Mouse (Mus musculus): ENCODE measurements around the gene A830018L16Rik.

A830018L16Rik gene

DNA sequence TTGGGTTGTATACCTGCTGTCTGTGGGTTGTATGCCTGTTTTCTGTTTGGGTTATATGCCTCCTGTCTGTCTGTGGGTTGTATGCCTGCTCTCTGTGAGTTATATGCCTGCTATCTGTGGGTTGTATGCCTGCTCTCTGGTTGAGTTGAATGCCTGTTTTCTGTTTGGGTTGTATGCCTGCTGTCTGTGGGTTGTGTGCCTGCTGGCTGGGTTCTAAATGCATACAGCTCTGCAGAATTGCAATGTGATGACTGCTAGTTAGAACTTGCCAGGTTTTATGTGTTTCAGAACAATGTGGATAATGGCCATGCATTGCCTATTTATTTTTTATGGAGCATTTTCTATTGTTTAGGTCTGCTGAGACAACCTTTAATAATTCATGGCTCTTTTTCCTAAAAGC lies 236.2 kb downstream of the A830018L16Rik start:
- no peak for DNase-seq (ENCODE audit: extremely low spot score, low read depth, low spot score)

DNA sequence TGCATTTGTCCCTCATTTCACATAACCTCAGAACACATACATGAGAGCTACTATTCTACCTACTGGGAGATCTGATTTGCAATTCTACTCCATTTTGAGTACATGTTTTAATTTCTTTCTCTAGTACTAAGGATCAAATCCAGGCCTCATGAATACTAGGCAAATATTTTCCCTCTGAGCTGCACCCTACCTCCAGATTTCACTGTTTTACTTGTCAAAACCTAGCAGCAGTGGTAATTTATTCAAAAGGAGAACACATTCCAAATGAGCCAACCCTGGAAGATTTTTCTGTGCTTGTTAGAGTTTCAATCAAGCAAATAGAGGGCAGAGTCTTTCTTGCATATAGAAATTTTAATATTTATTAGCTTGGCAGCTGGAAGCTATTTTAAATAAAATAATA lies 238.9 kb downstream of the A830018L16Rik start:
- no peak for DNase-seq (ENCODE audit: extremely low spot score, low read depth, low spot score)

DNA sequence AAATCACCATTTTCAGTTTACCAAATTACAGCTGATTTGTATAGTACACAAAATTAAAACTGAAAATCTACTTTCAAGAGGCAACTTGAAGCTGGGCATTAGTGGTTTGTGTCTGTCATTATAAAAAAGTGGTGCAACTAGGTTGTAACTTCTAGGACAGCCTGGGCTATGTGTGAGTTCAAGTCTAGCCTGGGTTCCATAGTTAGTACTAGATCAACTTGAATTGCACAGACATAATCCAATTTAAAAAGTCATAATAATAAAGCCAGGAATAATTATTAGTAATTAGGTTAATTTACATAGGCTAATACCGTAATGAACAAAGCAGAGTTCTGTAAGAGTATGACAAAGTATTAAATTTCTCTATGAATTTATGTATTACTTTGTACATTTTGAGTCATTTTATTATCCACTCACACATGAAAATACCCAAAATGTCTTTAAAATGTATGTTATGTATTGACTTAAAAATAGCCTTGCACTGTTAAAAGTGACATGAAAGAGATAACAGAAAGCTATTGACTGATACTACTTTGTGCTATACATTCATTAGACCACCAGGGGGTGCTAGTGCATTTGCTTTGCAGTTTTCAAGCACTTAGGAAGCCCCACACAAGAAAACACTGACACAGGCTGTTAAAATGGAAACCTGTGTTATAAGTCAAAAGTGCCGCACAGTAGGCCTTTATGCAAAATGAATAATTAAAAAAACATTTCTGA lies 243.6 kb downstream of the A830018L16Rik start:
- peak; percentile 76 for DNase-seq (ENCODE audit: extremely low spot score, low read depth, low spot score)

- no peak for DNase-seq (ENCODE audit: extremely low spot score, low read depth, low spot score)
Observed at GRCm38 (mm10) chr1:11658061-11658625, 244.2 kb downstream of the A830018L16Rik start.

DNA sequence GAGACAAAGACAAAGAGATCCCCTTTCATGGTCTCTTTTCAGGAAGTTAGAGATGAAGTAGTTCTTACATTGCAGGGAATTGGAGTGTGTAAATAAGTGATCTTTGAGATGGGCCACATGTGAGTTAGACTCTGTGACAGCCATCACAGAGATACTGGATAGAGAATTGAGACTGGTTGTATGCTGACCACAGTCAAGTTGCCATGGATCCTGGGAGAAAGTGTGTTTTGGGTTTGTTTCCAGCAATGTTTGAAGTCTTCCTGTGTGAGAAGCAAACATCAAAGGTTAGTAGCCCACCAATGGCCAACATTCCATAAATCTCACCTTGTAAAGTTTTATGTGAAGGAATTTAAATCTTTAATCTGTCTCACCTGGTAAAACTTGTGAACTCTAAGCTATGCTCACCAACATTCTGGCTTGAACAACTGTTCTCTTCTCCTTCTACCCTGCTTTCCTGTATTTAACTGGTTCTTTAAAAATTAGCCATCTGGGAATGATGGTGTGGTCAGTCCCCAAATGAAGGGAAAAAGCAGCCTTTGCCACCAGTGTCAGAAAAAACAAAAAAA lies 330.9 kb downstream of the A830018L16Rik start:
- peak; percentile 47 for DNase-seq (ENCODE audit: extremely low spot score, low read depth, low spot score)

GRCm38 (mm10) chr1:11748424-11748823 lies 334.5 kb downstream of the A830018L16Rik start:
- DNase-seq (ENCODE audit: extremely low spot score, low read depth, low spot score), result no peak

DNA sequence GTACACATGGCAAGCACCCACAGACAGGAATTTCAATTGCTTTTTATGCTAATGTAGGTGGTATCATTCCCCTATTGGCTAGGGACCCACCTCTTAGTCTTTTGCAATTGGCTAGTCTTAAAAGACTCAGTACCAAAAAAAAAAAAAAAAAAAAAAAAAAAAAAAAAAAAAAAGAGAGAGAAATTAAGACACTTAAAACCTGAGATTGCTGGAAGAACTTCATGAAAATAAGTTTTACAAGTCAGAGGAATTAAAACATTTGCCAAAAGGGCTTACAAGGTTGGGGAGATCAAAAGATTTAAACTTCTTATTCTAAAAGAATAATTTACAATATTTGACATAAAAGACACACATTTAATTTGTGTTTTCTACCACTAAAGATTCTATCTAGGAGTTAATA lies 336.2 kb downstream of the A830018L16Rik start:
- DNase-seq (ENCODE audit: extremely low spot score, low read depth, low spot score), result no peak

DNA sequence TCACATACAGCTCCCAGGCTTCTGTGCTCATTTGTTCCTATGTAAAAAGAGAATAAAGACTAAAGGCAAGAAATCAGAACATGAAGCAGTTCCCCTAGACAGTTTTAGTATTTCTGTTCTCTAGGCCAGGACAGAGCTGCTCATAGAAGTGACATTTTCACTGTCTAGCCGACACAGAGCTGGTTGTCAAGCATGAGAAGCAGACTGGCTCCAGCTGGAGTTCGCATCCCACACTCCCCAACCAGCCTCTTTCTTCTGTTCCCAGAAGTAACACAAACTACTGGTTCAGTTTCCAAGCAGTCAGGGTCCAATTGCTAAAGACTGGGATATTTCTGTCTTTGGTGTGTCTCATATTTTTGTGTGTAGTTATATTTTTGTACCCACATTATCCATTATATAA lies 336.7 kb downstream of the A830018L16Rik start:
- DNase-seq (ENCODE audit: extremely low spot score, low read depth, low spot score), result no peak

GRCm38 (mm10) chr1:11751996-11752395 lies 338.1 kb downstream of the A830018L16Rik start:
- no peak for DNase-seq (ENCODE audit: extremely low spot score, low read depth, low spot score)

GRCm38 (mm10) chr1:11788264-11788663 lies 374.4 kb downstream of the A830018L16Rik start:
- DNase-seq (ENCODE audit: extremely low spot score, low read depth, low spot score), result no peak

DNA sequence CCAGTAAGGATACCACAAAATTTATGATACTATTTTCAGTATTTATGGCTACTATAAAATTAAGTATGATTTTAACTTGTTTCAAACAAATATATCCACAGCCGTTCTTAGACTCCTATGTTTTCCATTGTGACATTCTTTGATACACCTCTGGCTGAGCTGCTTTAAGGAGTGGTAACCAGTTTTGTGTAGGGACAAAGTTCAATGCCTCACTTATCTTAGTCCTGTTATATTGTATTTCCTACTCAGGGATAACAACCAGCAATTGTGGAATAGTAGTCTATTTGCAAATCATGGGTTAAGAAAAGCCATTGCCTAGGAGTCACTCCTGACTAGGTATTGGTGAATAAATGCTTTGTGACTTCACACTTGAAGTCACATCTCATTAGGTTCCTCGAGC lies 378.9 kb downstream of the A830018L16Rik start:
- no peak for DNase-seq (ENCODE audit: extremely low spot score, low read depth, low spot score)

DNA sequence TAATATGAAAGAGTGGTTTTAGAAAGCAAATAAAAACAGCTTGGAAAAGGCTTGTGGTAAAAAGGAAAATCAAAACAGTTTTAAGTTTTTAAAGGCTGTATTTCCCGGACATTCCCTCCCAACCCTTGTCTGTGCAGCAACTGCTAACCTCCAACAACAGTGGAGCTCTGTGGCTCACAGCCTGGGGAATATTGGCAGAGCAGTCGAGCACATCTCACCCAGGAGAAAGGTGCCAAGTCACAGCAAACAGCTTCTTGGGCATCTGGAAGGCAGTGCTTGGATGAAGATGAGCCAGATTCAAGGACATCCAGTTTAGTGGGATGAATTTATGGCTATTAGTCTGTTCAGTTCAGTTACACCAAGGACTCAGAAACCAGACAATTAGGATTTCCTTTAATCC lies 381.8 kb downstream of the A830018L16Rik start:
- DNase-seq (ENCODE audit: extremely low spot score, low read depth, low spot score), result no peak

- DNase-seq (ENCODE audit: extremely low spot score, low read depth, low spot score), result no peak
Observed at GRCm38 (mm10) chr1:11872847-11873246, 458.9 kb downstream of the A830018L16Rik start.

- no peak for DNase-seq (ENCODE audit: extremely low spot score, low read depth, low spot score)
Observed at GRCm38 (mm10) chr1:11873573-11873972, 459.7 kb downstream of the A830018L16Rik start.

GRCm38 (mm10) chr1:11881706-11882105 lies 467.8 kb downstream of the A830018L16Rik start:
- DNase-seq (ENCODE audit: extremely low spot score, low read depth, low spot score), result no peak

DNA sequence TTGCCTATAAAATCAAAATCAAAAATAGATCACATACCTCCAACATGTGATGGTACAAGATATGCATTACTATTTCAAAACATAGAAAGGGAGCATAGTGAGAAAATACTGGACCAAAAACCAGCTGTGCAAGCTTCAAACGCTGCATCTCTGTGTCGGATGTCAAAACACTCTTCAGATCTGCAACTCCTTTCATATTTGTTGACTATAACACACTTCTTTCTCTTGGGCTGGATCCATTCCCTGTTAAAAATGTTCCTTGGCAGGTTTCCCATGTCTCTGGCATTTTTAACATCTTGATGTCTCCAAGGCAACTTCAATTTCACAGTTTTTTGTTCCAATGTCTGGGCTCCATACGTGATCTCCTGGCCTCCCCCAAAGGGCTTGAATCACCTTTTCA lies 481.8 kb downstream of the A830018L16Rik start:
- DNase-seq (ENCODE audit: extremely low spot score, low read depth, low spot score), result no peak

GRCm38 (mm10) chr1:11915873-11916272 lies 502.0 kb downstream of the A830018L16Rik start:
- no peak for DNase-seq (ENCODE audit: extremely low spot score, low read depth, low spot score)

DNA sequence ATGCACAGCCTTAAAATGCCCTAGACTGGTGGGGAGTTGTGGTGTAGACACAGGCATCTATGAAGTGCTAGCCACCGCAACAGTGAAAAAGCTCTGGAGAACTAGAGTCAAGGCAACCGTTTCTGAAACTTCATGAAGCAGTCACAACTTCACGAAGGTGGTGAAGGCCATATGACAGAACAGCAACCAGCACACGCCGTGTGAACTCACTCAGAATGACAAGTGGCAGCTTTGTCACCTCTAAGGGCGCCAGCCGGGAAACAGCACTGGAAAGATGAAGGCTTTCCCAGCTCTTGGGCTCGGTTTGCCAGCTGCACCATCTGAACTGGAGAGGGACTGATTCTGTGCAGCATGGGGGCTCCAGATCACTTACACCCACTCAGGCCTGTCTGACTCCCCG lies 523.1 kb downstream of the A830018L16Rik start:
- no peak for DNase-seq (ENCODE audit: extremely low spot score, low read depth, low spot score)

GRCm38 (mm10) chr1:11959421-11960206 lies 545.7 kb downstream of the A830018L16Rik start:
- no peak for DNase-seq (ENCODE audit: extremely low spot score, low read depth, low spot score)

DNA sequence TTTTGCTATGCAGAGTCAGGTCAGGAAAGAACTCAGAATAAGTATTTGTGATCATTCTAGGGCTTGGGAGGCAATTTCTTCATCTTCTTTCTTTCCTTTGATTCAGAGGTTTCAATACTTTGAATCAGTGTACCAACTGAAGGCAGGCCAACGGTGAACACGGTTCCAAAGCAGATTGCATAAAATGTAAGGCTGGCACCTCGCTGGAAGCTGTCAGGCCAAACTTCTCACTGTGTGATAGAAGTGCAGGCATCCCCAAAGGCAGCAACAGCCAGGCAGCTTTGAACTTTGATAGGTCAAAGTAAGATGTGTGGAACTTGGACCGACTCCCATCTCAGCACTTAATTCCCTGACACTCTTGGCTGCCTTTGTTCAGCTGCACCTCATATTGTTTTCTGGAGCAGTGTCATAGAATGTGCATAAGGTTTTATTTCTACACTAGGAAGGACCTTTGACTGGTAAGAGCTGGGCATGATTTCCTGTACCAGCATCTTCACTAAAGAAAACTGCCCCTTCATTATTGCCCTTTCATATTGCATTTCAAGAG lies 568.8 kb downstream of the A830018L16Rik start:
- no peak for DNase-seq (ENCODE audit: extremely low spot score, low read depth, low spot score)

DNA sequence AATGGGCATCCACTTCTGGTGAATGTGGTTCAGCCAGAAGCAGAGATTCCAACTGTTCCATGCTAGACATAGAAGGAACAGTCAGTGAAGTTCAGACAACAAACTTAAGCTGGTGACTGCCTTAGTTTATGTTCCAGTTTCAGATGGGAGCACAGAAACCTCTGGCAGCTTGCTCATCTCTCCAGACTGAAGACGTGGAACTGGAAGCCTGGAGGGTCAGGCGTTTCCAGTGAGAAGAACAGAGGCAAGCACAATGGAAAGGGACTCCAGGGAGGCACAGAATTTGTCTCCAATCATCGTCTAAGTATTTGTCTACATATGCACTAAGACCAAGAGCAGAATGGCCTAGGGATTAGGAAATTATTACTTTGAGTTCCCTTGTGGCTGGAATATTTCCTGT lies 576.1 kb downstream of the A830018L16Rik start:
- DNase-seq (ENCODE audit: extremely low spot score, low read depth, low spot score), result no peak

All from hindlimb bud, embryonic 11.5 days (tissue).